Mouse (Mus musculus) bone marrow, adult 2 months (tissue): ENCODE results near the gene Nbl1.

ENCODE experiments used
- CTCF ChIP-seq: fragments of 200-500 bp; IDR thresholded peaks from 2 replicates; pipeline ENCODE4 v1.5.1; 2011; ENCODE audit warnings: low read length, control low read depth; ENCODE audit not compliant: control insufficient read depth, insufficient read depth
- POLR2A ChIP-seq: fragments of 200-500 bp; IDR thresholded peaks from 2 replicates; pipeline ENCODE4 v1.6.1; 2011; ENCODE audit warnings: low read depth, mild to moderate bottlenecking, control low read depth, low read length, borderline replicate concordance; ENCODE audit not compliant: control insufficient read depth

- no peak for TF ChIP-seq CTCF
- no peak for TF ChIP-seq POLR2A
Measured at GRCm38 (mm10) chr4:139055744-139056143, 37.0 kb downstream of the Nbl1 start.
